Mouse (Mus musculus) MEL (cell line): ENCODE data around the gene Bco1. TPM values are rescaled to one million over a fixed set of nuclear protein-coding genes. Genes with fewer than 3 reads are reported as not detected.

Source experiments
- DNase-seq: peaks from one replicate; pipeline ENCODE4 v3.0.0; 2011; ENCODE audit warnings: low read depth, low spot score
- H3K27ac ChIP-seq: 2 replicates; pipeline ENCODE4 v1.5.1; 2012; ENCODE audit warnings: low read depth, mild to moderate bottlenecking, control low read depth, low read length, moderate library complexity; ENCODE audit not compliant: control insufficient read depth
- H3K27me3 ChIP-seq, 2 experiments: fragments of 150-350 bp in 1 of 2; sonication (generic) in 1 of 2; 2 replicates each; pipeline ENCODE4 v1.6.1; 2012; ENCODE audit warnings: low read length in 2 of 2, mild to moderate bottlenecking in 2 of 2, improper control_type of control experiment in 1 of 2, moderate library complexity in 1 of 2; ENCODE audit not compliant: insufficient read depth in 2 of 2, control insufficient read depth in 1 of 2
- H3K36me3 ChIP-seq, 2 experiments: 2 replicates each; pipeline ENCODE4 v1.6.1; 2012 to 2014; ENCODE audit warnings: low read length in 2 of 2, improper control_type of control experiment in 1 of 2, inconsistent platforms in 1 of 2, mild to moderate bottlenecking in 1 of 2; ENCODE audit not compliant: insufficient read depth in 2 of 2, control insufficient read depth in 1 of 2
- H3K4me1 ChIP-seq, 2 experiments: fragments of 150-350 bp in 1 of 2; sonication (generic) in 1 of 2; 2 replicates each; pipeline ENCODE4 v1.6.1; 2012; ENCODE audit warnings: low read length in 2 of 2, improper control_type of control experiment in 1 of 2, mild to moderate bottlenecking in 1 of 2; ENCODE audit not compliant: insufficient read depth in 2 of 2, control insufficient read depth in 1 of 2
- H3K4me3 ChIP-seq, 2 experiments: fragments of 150-350 bp in 1 of 2; sonication (generic) in 1 of 2; 2 replicates each; pipeline ENCODE4 v1.5.1; 2012; ENCODE audit warnings: low read depth in 2 of 2, low read length in 2 of 2, mild to moderate bottlenecking in 2 of 2, moderate library complexity in 2 of 2, control low read depth in 1 of 2, improper control_type of control experiment in 1 of 2; ENCODE audit not compliant: control insufficient read depth in 1 of 2, insufficient read depth in 1 of 2
- H3K79me2 ChIP-seq: 2 replicates; pipeline ENCODE4 v1.6.1; 2012; ENCODE audit warnings: mild to moderate bottlenecking, low read length, moderate library complexity; ENCODE audit not compliant: control insufficient read depth, poor library complexity, insufficient read depth
- H3K9ac ChIP-seq: 2 replicates; pipeline ENCODE4 v1.6.1; 2012; ENCODE audit warnings: low read depth, mild to moderate bottlenecking, control low read depth, low read length, moderate library complexity; ENCODE audit not compliant: control insufficient read depth, poor library complexity, severe bottlenecking
- H3K9me3 ChIP-seq: fragments of 150-350 bp; sonication (generic); replicated peaks from 2 replicates; pipeline ENCODE4 v1.6.1; 2012; ENCODE audit warnings: mild to moderate bottlenecking, low read length, improper control_type of control experiment, moderate library complexity; ENCODE audit not compliant: insufficient read depth
- CHD1 ChIP-seq: IDR thresholded peaks from 2 replicates; pipeline ENCODE4 v1.6.1; 2012; ENCODE audit warnings: low read depth, mild to moderate bottlenecking, inconsistent platforms, low read length, improper control_type of control experiment
- CTCF ChIP-seq, 3 experiments: IDR thresholded peaks in 2 of 3; conservative IDR thresholded peaks in 1 of 3; 2 replicates each; pipeline ENCODE4 v1.5.1; 2011 to 2012; ENCODE audit warnings: low read length in 3 of 3, low read depth in 2 of 3, mild to moderate bottlenecking in 2 of 3, improper control_type of control experiment in 1 of 3, inconsistent platforms in 1 of 3, mixed read lengths in 1 of 3, moderate library complexity in 1 of 3; ENCODE audit not compliant: control insufficient read depth in 1 of 3, insufficient read depth in 1 of 3, poor library complexity in 1 of 3, severe bottlenecking in 1 of 3
- E2F4 ChIP-seq: IDR thresholded peaks from 2 replicates; pipeline ENCODE4 v1.6.1; 2011; ENCODE audit warnings: low read depth, low read length, improper control_type of control experiment, borderline replicate concordance
- EP300 ChIP-seq, 2 experiments: IDR thresholded peaks; 2 replicates each; pipeline ENCODE4 v1.6.1; 2011; ENCODE audit warnings: improper control_type of control experiment in 2 of 2, low read length in 2 of 2, low read depth in 1 of 2, mild to moderate bottlenecking in 1 of 2
- GABPA ChIP-seq: IDR thresholded peaks from 2 replicates; pipeline ENCODE4 v1.6.1; 2012; ENCODE audit warnings: low read depth, mild to moderate bottlenecking, inconsistent platforms, low read length, improper control_type of control experiment, moderate library complexity
- HCFC1 ChIP-seq: IDR thresholded peaks from 2 replicates; pipeline ENCODE4 v1.6.1; 2012; ENCODE audit warnings: low read depth, mild to moderate bottlenecking, inconsistent platforms, low read length, improper control_type of control experiment, moderate library complexity
- JUND ChIP-seq: IDR thresholded peaks from 2 replicates; pipeline ENCODE4 v1.6.1; 2011; ENCODE audit warnings: low read depth, mild to moderate bottlenecking, improper control_type of control experiment, low read length
- MAZ ChIP-seq: IDR thresholded peaks from 2 replicates; pipeline ENCODE4 v1.6.1; 2012; ENCODE audit warnings: low read depth, mild to moderate bottlenecking, inconsistent platforms, low read length, improper control_type of control experiment
- MEF2A ChIP-seq: IDR thresholded peaks from 2 replicates; pipeline ENCODE4 v1.6.1; 2014; ENCODE audit warnings: low read depth, mild to moderate bottlenecking, inconsistent platforms, low read length, improper control_type of control experiment; ENCODE audit not compliant: poor library complexity, insufficient replicate concordance, severe bottlenecking; ENCODE audit errors: extremely low read depth
- MYC ChIP-seq: IDR thresholded peaks from 2 replicates; pipeline ENCODE4 v1.6.1; 2011; ENCODE audit warnings: low read depth, mild to moderate bottlenecking, low read length, improper control_type of control experiment, moderate library complexity
- NELFE ChIP-seq: IDR thresholded peaks from 2 replicates; pipeline ENCODE4 v1.6.1; 2011; ENCODE audit warnings: low read depth, low read length, improper control_type of control experiment
- POLR2AphosphoS2 ChIP-seq: IDR thresholded peaks from 2 replicates; pipeline ENCODE4 v1.6.1; 2011; ENCODE audit warnings: low read length, improper control_type of control experiment
- RAD21 ChIP-seq: IDR thresholded peaks from 2 replicates; pipeline ENCODE4 v1.6.1; 2011; ENCODE audit warnings: mild to moderate bottlenecking, low read depth, low read length, improper control_type of control experiment
- RCOR1 ChIP-seq: IDR thresholded peaks from 2 replicates; pipeline ENCODE4 v1.6.1; 2012; ENCODE audit warnings: low read depth, mild to moderate bottlenecking, inconsistent platforms, low read length, improper control_type of control experiment
- SIN3A ChIP-seq: IDR thresholded peaks from 2 replicates; pipeline ENCODE4 v1.6.1; 2012; ENCODE audit warnings: low read length, improper control_type of control experiment, inconsistent platforms
- TAL1 ChIP-seq: IDR thresholded peaks from 2 replicates; pipeline ENCODE4 v1.6.1; 2012; ENCODE audit warnings: mild to moderate bottlenecking, inconsistent platforms, low read length, moderate library complexity, mixed read lengths
- TBP ChIP-seq: IDR thresholded peaks from 2 replicates; pipeline ENCODE4 v1.8.0; 2011; ENCODE audit warnings: low read depth, low read length, improper control_type of control experiment
- TCF12 ChIP-seq: IDR thresholded peaks from 2 replicates; pipeline ENCODE4 v1.6.1; 2014; ENCODE audit warnings: low read depth, mild to moderate bottlenecking, inconsistent platforms, low read length, improper control_type of control experiment, moderate library complexity
- UBTF ChIP-seq: IDR thresholded peaks from 2 replicates; pipeline ENCODE4 v1.6.1; 2012; ENCODE audit warnings: low read depth, mild to moderate bottlenecking, inconsistent platforms, low read length, improper control_type of control experiment, moderate library complexity, borderline replicate concordance; ENCODE audit not compliant: insufficient read depth
- USF1 ChIP-seq: IDR thresholded peaks from 2 replicates; pipeline ENCODE4 v1.6.1; 2014; ENCODE audit warnings: low read depth, mild to moderate bottlenecking, inconsistent platforms, low read length, improper control_type of control experiment, moderate library complexity
- ZC3H11A ChIP-seq: IDR thresholded peaks from 2 replicates; pipeline ENCODE4 v1.6.1; 2012; ENCODE audit warnings: low read depth, mild to moderate bottlenecking, inconsistent platforms, low read length, improper control_type of control experiment
- ZKSCAN1 ChIP-seq: IDR thresholded peaks from 2 replicates; pipeline ENCODE4 v1.6.1; 2012; ENCODE audit warnings: low read depth, mild to moderate bottlenecking, inconsistent platforms, low read length, improper control_type of control experiment, moderate library complexity
- ZMIZ1 ChIP-seq: IDR thresholded peaks from 2 replicates; pipeline ENCODE4 v1.6.1; 2012; ENCODE audit warnings: low read depth, mild to moderate bottlenecking, inconsistent platforms, low read length, improper control_type of control experiment, moderate library complexity
- polyA plus RNA-seq, 2 experiments: library from polyadenylated mRNA; stranded (reverse) in 1 of 2; unstranded in 1 of 2; fragments of >175 nt in 1 of 2; fragments of >200 nt in 1 of 2; gene quantifications; 2 replicates each; pipeline versions ENCODE4 v1.2.1 to v1.2.4; 2012; ENCODE audit warnings: low replicate concordance in 2 of 2, low read depth in 1 of 2; ENCODE audit not compliant: insufficient read length in 2 of 2, insufficient read depth in 1 of 2, missing spikeins in 1 of 2
- total RNA-seq: library from RNA; depleted of rRNA; stranded (reverse); fragments of 300-350 nt; gene quantifications from 2 replicates; pipeline ENCODE4 v1.2.3, GENCODE M21; 2012

The Bco1 gene
- total and polyA plus RNA-seq, 3 experiments: 0.70 to 1.2 TPM; not detected in 1

DNA sequence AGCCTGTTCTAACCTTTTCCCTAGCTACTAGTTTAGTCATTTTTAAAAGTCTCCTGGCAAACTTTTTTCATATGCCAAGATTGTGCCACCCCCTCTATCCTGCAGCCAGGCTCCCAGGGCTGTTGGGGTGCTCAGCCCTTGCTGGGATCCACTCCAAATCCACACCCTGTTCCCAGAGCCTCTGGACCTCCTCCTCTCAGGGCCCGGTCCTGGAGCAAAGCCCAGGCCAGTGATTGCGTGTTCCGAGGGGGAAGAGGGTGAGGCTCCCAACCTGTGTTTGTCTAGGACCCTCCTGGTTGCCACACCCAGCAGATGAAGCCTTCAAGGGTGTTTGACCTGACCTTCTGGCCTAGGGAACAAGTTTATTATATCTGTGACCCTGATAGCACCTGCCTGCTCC, 16.0 kb downstream of the Bco1 start (continued):
- TF ChIP-seq TBP (no peak), CHD1 (no peak)

DNA sequence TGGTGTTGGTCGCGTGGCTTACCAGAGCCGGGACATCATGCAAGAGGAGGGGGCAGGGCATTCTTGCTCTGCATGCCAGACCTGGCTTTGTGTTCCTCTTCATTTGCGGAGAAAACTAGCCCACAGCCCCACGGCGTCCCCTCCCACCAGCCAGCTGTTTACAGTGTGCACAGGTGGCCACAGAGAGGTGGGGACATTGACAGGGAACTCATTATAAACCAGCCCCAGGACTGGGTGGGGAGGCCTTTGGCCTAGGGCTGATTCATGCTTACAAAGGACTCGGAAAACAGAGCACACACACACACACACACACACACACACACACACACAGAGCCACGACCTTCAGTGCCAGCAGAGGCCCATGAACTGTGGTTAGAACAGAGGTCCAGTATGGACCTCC, 16.6 kb downstream of the Bco1 start:
- Histone ChIP-seq H3K4me1 (peaks cover 5 to 29% of the 10 kb centered on the region in 2 experiments), H3K9me3 (no peaks in the 10 kb centered on the region), H3K27me3 (no peaks in the 10 kb centered on the region), H3K79me2 (no peaks in the 10 kb centered on the region), H3K27ac (no peak overlapping the region), H3K4me3 (no peak overlapping the region), H3K9ac (no peak overlapping the region), H3K36me3 (peaks cover 0 to 17% of the 10 kb centered on the region in 2 experiments; a peak in 2 of 4 replicates)
- TF ChIP-seq TCF12: no peak
- TF ChIP-seq POLR2AphosphoS2: no peak
- TF ChIP-seq USF1: no peak
- no peak for TF ChIP-seq HCFC1
- TF ChIP-seq RCOR1: no peak
- no peak for TF ChIP-seq GABPA
- no peak for TF ChIP-seq UBTF
- TF ChIP-seq MEF2A: no peak
- no peak for TF ChIP-seq E2F4
- TF ChIP-seq NELFE: no peak
- TF ChIP-seq MAZ: no peak
- no peak for TF ChIP-seq MYC
- TF ChIP-seq TAL1: no peak
- no peak for TF ChIP-seq CHD1
- TF ChIP-seq CTCF (IDR thresholded peaks at IDR 0.05 in 2 of 3, conservative IDR thresholded peaks at IDR 0.05 in 1 of 3; ENCODE audit: control insufficient read depth in 1 of 3, insufficient read depth in 1 of 3, low read depth in 2 of 3, low read length in 3 of 3, poor library complexity in 1 of 3, severe bottlenecking in 1 of 3): no peak
- no peak for TF ChIP-seq ZC3H11A
- TF ChIP-seq SIN3A: no peak
- no peak for DNase-seq

DNA sequence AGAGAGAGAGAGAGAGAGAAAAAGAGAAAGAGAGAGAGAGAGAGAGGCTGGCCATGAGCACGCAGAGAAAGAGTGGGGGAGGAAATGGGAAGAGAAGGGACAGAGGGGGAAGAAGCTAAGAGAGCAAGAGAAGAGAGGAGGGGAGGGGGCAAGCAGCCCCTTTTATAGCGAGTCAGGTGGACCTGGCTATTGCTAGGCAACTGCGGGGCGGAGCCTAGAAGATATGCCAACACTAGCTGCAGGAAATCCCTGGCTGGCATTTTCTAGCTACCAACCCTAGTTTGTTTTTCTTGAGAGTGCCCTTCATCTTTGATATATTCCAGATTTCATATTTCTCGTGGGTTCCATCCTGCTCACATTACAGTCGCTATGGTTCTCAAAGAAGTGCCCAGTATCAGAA, 19.4 kb downstream of the Bco1 start:
- no peaks in the 10 kb centered on the region for H3K27me3 ChIP-seq
- H3K4me3 ChIP-seq: peak overlapping the region; percentile 34 to 45; a peak in 3 of 4 replicates
- H3K36me3 ChIP-seq: peaks cover 0 to 17% of the 10 kb centered on the region in 2 experiments; a peak in 2 of 4 replicates
- peak overlapping the region; percentile 3; the same call in 1 of the 2 replicates for H3K9ac ChIP-seq
- no peak for DNase-seq
- H3K27ac ChIP-seq: no peak overlapping the region
- H3K9me3 ChIP-seq: no peaks in the 10 kb centered on the region
- no peak for TF ChIP-seq ZKSCAN1
- peak; percentile 84; the same call in 1 of the 2 replicates for TF ChIP-seq JUND
- no peak for TF ChIP-seq EP300 (IDR thresholded peaks at IDR 0.05; ENCODE audit: low read depth in 1 of 2, low read length in 2 of 2)
- no peak for TF ChIP-seq RAD21
- TF ChIP-seq ZMIZ1: no peak
- TF ChIP-seq, all 39 proteins: peak for 1
- H3K79me2 ChIP-seq: no peaks in the 10 kb centered on the region
- H3K4me1 ChIP-seq: peaks cover 5 to 25% of the 10 kb centered on the region in 2 experiments
